Mouse (Mus musculus) brain, adult 2 months (tissue): ENCODE measurements at regions not wholly inside any gene's neighbourhood (a gene's known extent, or its start where the extent isn't known, plus 50 kb on each side); places are given as distances from the start of the nearest gene placed in this dataset.

Experiments used
- DNase-seq: peaks from one replicate; pipeline ENCODE4 v3.0.0; 2011; ENCODE audit warnings: low read depth, low spot score

GRCm38 (mm10) chr9:75955082-75955481 lies 59.6 kb upstream of the Hmgcll1 start:
- peak; percentile 2 for DNase-seq

DNA sequence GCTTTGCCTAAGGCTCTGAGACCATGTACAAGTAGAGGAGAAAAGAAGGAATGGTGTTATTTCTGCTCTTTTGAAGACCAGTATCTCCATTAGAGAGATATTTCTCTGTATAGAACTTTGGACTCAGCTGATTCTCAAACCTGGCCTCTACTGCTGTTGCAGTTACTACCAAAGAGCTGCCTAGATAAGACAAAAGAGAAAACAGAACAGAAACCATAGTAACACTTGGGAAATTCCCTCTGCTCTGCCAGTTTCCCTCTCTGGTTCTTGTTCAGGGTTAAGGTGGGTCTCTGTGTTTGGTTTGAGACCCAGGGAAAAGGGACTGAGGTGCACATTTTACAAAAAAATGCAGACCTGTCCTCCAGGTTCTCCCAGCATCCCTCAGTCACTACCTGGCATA lies 58.3 kb upstream of the Hmgcll1 start:
- no peak for DNase-seq

- DNase-seq, result no peak
Observed at GRCm38 (mm10) chr9:75958720-75959339, 55.8 kb upstream of the Hmgcll1 start.

DNA sequence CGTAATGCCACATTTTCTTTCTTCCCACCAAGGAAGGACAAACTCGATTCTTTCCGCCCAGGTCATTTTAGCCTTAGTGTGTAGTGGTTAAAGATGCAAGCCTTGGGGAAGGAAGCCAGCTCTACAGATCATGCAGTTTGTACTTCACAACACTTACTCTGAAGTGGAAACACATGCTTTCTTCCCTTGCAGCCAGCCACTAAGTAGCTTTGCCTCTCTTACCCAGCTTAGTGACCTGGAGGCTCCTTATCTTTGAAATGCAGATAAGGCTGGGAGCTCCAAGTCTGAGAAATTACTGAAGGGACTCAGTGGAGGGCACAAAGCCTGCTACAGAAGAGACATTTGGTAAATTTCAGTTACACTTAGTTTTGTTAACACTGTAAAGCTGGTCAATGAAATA lies 54.9 kb upstream of the Hmgcll1 start:
- no peak for DNase-seq

DNA sequence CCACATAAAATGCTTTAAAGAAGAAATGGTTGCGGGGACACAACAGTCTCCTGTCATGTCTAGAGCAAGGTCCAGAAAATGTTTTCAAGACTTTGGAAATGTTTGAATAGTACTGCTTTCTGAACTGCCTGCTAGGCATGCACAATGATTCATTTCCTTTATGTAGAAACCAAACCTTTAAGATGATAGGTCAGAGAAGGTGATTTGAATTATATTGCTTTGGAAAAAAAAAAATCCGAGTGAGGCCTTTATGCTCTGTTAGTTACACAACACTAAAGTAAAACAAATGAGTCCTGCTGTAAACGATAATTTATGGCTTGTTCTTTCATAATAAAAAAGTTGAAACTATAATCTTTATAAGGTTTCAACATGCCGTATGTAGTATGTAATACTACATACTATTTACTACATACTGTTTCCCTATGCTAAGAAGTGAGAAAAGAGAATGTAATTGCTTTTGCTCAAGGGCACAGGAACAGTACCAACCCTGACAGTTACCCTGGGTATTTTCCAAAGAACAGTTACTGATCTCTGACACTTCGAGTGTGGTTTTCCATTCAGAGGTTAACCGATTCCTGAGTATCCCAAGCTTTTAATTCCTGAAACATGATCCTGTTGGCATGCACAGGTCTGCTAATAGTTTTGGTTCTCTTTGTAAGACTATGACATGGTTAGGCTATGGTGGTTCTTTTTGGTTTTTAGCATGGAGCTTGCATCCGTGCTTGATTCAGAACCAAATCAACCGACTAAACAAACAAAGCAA lies 53.9 kb upstream of the Hmgcll1 start:
- no peak for DNase-seq
